Mouse (Mus musculus): ENCODE measurements around the gene Eomes. TPM values are rescaled to one million over a fixed set of nuclear protein-coding genes. Genes with fewer than 3 reads are reported as not detected.

Eomes gene
- total and polyA plus RNA-seq, 2 experiments: 0.11 TPM; not detected in 1

DNA sequence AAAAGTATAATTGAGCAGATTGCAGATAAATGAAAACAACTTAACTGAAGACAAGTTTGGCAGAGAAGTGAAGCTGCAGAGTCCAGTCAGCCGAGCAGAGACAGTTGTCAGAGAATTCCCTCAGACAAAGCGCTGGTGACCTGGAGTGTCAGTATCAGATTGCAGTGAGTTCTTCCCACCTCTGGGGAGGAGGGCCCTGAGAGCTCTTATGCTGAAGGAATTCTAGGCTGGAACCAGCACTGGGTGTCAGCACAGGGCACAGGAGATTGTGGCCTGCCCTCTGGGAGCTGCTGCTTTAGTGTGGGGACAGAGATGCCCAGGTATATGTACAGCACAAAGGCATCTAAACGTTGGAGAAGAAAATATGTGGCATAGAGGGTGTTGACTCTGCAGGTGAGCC is 42.8 kb downstream of the Eomes start:
- Histone ChIP-seq H3K36me3 (ENCODE audit: control insufficient read depth, insufficient read depth, low read length) (peaks cover 15% of the 10 kb centered on the region), H3K9ac (ENCODE audit: low read depth, low read length) (no peak overlapping the region), H3K27me3 (ENCODE audit: control insufficient read depth, insufficient read depth, low read length) (no peaks in the 10 kb centered on the region), H3K79me2 (ENCODE audit: control insufficient read depth, insufficient read depth, low read length) (peaks cover 20% of the 10 kb centered on the region), H3K4me3 (ENCODE audit: insufficient read depth, low read depth, low read length) (no peak overlapping the region), H3K27ac (replicated peaks; ENCODE audit: insufficient read depth, low read depth, low read length) (no peak overlapping the region), H3K4me1 (ENCODE audit: control insufficient read depth, insufficient read depth, low read length) (peaks cover 3% of the 10 kb centered on the region; the same call in 1 of the 2 replicates)
- 41% methylated on average over 3 of the region's 3 CpGs for whole genome bisulfite sequencing
- TF ChIP-seq CTCF (IDR thresholded peaks at IDR 0.05; ENCODE audit: low read depth, low read length) (no peak), POLR2A (IDR thresholded peaks at IDR 0.05; ENCODE audit: extremely low read depth, insufficient read depth, low read length) (no peak)
- DNase-seq (ENCODE audit: extremely low read depth, low read depth, low spot score): no peak

DNA sequence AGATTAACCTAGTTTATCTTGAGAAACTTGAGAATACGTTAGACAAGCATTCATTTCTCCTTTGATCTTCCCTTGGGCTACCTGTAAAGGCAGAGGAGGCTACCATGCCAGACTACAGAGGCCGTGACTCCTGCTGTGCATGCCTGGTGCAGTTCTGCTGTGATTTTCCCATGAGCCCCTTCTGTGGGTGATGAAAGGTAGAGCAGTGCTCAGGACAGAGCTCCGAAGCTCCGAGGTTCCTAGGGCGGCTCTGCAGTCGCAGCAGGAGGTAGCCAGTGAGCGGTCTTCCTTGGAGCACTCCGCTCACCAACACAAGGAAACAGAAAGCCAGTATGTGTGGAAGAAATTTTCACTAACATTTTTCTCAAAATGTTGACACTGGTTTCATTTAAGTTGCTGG is 43.6 kb downstream of the Eomes start:
- Histone ChIP-seq H3K4me3 (ENCODE audit: insufficient read depth, low read depth, low read length) (no peak overlapping the region), H3K79me2 (ENCODE audit: control insufficient read depth, insufficient read depth, low read length) (peaks cover 15% of the 10 kb centered on the region), H3K27me3 (ENCODE audit: control insufficient read depth, insufficient read depth, low read length) (no peaks in the 10 kb centered on the region), H3K4me1 (ENCODE audit: control insufficient read depth, insufficient read depth, low read length) (peaks cover 3% of the 10 kb centered on the region; the same call in 1 of the 2 replicates), H3K27ac (replicated peaks; ENCODE audit: insufficient read depth, low read depth, low read length) (no peak overlapping the region), H3K36me3 (ENCODE audit: control insufficient read depth, insufficient read depth, low read length) (peaks cover 23% of the 10 kb centered on the region), H3K9ac (ENCODE audit: low read depth, low read length) (no peak overlapping the region)
- WGBS: 96% methylated on average over 8 of the region's 8 CpGs
- no peak for DNase-seq (ENCODE audit: extremely low read depth, low read depth, low spot score)
- TF ChIP-seq POLR2A (IDR thresholded peaks at IDR 0.05; ENCODE audit: extremely low read depth, insufficient read depth, low read length) (no peak), CTCF (IDR thresholded peaks at IDR 0.05; ENCODE audit: low read depth, low read length) (no peak)

GRCm38 (mm10) chr9:118523738-118524137 is 45.7 kb downstream of the Eomes start:
- Histone ChIP-seq H3K36me3 (ENCODE audit: control insufficient read depth, insufficient read depth, low read length) (peaks cover 40% of the 10 kb centered on the region), H3K9ac (ENCODE audit: low read depth, low read length) (no peak overlapping the region), H3K4me1 (ENCODE audit: control insufficient read depth, insufficient read depth, low read length) (peaks cover under 1% of the 10 kb centered on the region; the same call in 1 of the 2 replicates), H3K4me3 (ENCODE audit: insufficient read depth, low read depth, low read length) (no peak overlapping the region), H3K79me2 (ENCODE audit: control insufficient read depth, insufficient read depth, low read length) (peaks cover 2% of the 10 kb centered on the region; the same call in 1 of the 2 replicates), H3K27me3 (ENCODE audit: control insufficient read depth, insufficient read depth, low read length) (no peaks in the 10 kb centered on the region), H3K27ac (replicated peaks; ENCODE audit: insufficient read depth, low read depth, low read length) (no peak overlapping the region)
- WGBS: 95% methylated on average over 11 of the region's 11 CpGs
- TF ChIP-seq POLR2A (IDR thresholded peaks at IDR 0.05; ENCODE audit: extremely low read depth, insufficient read depth, low read length) (no peak), CTCF (IDR thresholded peaks at IDR 0.05; ENCODE audit: low read depth, low read length) (no peak)
- DNase-seq (ENCODE audit: extremely low read depth, low read depth, low spot score): no peak

GRCm38 (mm10) chr9:118527056-118527455 is 49.0 kb downstream of the Eomes start:
- Histone ChIP-seq H3K4me1 (ENCODE audit: control insufficient read depth, insufficient read depth, low read length) (no peaks in the 10 kb centered on the region), H3K27me3 (ENCODE audit: control insufficient read depth, insufficient read depth, low read length) (no peaks in the 10 kb centered on the region), H3K27ac (replicated peaks; ENCODE audit: insufficient read depth, low read depth, low read length) (no peak overlapping the region), H3K79me2 (ENCODE audit: control insufficient read depth, insufficient read depth, low read length) (no peaks in the 10 kb centered on the region; the same call in 1 of the 2 replicates), H3K36me3 (ENCODE audit: control insufficient read depth, insufficient read depth, low read length) (peaks cover 64% of the 10 kb centered on the region), H3K4me3 (ENCODE audit: insufficient read depth, low read depth, low read length) (no peak overlapping the region), H3K9ac (ENCODE audit: low read depth, low read length) (no peak overlapping the region)
- DNase-seq (ENCODE audit: extremely low read depth, low read depth, low spot score): no peak
- TF ChIP-seq POLR2A (IDR thresholded peaks at IDR 0.05; ENCODE audit: extremely low read depth, insufficient read depth, low read length) (no peak), CTCF (IDR thresholded peaks at IDR 0.05; ENCODE audit: low read depth, low read length) (no peak)
- 80% methylated on average over 18 of the region's 18 CpGs for WGBS

DNA sequence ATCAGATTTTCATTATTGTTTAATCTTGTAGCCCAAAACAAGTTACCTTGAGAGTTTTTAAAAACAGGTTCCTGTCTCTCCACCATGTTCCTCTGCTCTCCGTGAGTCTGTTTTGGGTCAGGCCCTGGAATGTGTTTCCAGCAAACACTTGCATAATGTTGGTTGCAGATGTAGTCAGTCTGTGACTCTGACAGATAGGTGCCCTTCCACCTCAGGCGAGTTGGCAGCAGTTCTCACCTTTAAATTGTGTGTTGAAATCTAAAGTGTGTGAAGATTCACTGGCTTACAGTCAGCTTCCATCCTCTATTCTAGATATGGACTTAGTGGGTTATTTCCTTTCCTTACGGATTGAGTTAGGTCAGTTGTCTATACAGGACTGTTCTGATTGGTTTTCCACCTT is 51.8 kb downstream of the Eomes start:
- peaks cover 71% of the 10 kb centered on the region for H3K36me3 ChIP-seq (ENCODE audit: control insufficient read depth, insufficient read depth, low read length)

DNA sequence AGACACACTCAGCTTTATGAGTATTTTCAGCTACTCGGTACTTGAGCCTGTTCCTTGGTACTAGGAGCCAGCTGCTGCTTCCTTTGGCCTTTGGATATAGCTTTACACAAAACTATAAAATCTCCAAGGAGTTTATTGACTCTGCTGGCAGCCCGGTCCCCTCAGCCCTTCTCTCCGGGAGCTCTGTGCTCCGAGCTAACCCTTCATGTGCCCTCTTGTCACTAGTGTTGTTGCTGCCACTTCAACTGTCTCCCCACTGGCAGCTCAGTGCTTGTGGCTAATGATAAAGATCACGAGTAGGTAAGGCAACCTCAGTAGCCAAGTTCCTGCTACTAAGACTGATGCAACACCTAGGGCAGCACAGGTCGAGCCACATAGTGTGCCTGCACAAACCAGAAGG is 52.7 kb downstream of the Eomes start:
- no peak for DNase-seq (ENCODE audit: extremely low read depth, low read depth, low spot score)
- Histone ChIP-seq H3K79me2 (ENCODE audit: control insufficient read depth, insufficient read depth, low read length) (no peaks in the 10 kb centered on the region; the same call in 1 of the 2 replicates), H3K27ac (replicated peaks; ENCODE audit: insufficient read depth, low read depth, low read length) (no peak overlapping the region), H3K4me1 (ENCODE audit: control insufficient read depth, insufficient read depth, low read length) (no peaks in the 10 kb centered on the region), H3K9ac (ENCODE audit: low read depth, low read length) (no peak overlapping the region), H3K27me3 (ENCODE audit: control insufficient read depth, insufficient read depth, low read length) (no peaks in the 10 kb centered on the region), H3K4me3 (ENCODE audit: insufficient read depth, low read depth, low read length) (no peak overlapping the region), H3K36me3 (ENCODE audit: control insufficient read depth, insufficient read depth, low read length) (peaks cover 70% of the 10 kb centered on the region)
- TF ChIP-seq POLR2A (IDR thresholded peaks at IDR 0.05; ENCODE audit: extremely low read depth, insufficient read depth, low read length) (no peak), CTCF (IDR thresholded peaks at IDR 0.05; ENCODE audit: low read depth, low read length) (no peak)
- 79% methylated on average over 6 of the region's 6 CpGs for WGBS

More for the DNA sequence above, 51.8 kb downstream of the Eomes start:
- no peak overlapping the region for H3K4me3 ChIP-seq (ENCODE audit: insufficient read depth, low read depth, low read length)
- TF ChIP-seq POLR2A (IDR thresholded peaks at IDR 0.05; ENCODE audit: extremely low read depth, insufficient read depth, low read length) (no peak), CTCF (IDR thresholded peaks at IDR 0.05; ENCODE audit: low read depth, low read length) (no peak)
- no peak overlapping the region for H3K9ac ChIP-seq (ENCODE audit: low read depth, low read length)
- WGBS: 46% methylated on average over 3 of the region's 3 CpGs
- H3K79me2 ChIP-seq (ENCODE audit: control insufficient read depth, insufficient read depth, low read length): no peaks in the 10 kb centered on the region; the same call in 1 of the 2 replicates
- no peak for DNase-seq (ENCODE audit: extremely low read depth, low read depth, low spot score)
- H3K4me1 ChIP-seq (ENCODE audit: control insufficient read depth, insufficient read depth, low read length): no peaks in the 10 kb centered on the region
- H3K27me3 ChIP-seq (ENCODE audit: control insufficient read depth, insufficient read depth, low read length): no peaks in the 10 kb centered on the region
- H3K27ac ChIP-seq (replicated peaks; ENCODE audit: insufficient read depth, low read depth, low read length): no peak overlapping the region
